Mouse (Mus musculus) 3T3-L1 (cell line): ENCODE data around the gene Trim43b.
"Not testable (repeated sequence)": the region's sequence is repeated elsewhere in the genome, so short reads cannot be mapped to it uniquely, and the experiment has no call there.

Experiments
- DNase-seq: peaks from one replicate; pipeline ENCODE4 v3.0.0-alpha.2; 2015; ENCODE audit warnings: low read depth, low spot score

The Trim43b gene

GRCm38 (mm10) chr9:89092735-89093134 lies at the start of gene Trim43b:
TSS of gene Trim43b (minus strand) at chr9:89092835.
- not testable (repeated sequence) for DNase-seq

GRCm38 (mm10) chr9:89104576-89104975 lies 11.9 kb upstream of the Trim43b start:
- DNase-seq = peak; percentile 60

- DNase-seq = not testable (repeated sequence)
Observed at GRCm38 (mm10) chr9:89086746-89087145, 5.9 kb downstream of the Trim43b start.

- DNase-seq = not testable (repeated sequence)
Observed at GRCm38 (mm10) chr9:89079637-89080036, 13.0 kb downstream of the Trim43b start.

DNA sequence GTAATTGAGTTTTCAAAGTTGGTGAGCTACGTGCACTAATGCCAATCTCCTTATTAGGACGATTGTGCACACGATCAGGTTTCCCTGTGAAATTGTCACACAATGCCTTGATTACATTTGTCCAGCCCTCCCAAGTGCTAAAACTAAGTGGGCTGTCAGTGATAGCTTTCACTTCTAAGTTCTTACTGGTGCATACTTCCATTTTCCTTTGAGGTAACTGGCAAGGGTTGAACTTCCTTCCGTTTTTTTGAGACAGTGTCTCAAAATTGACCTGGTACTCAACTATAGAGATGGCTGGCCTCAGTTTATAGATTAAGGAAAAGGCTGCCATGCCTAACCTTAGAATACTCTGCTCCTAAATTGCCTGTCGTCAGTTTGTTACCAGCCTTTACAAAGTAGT lies 16.1 kb downstream of the Trim43b start:
- not testable (repeated sequence) for DNase-seq

- not testable (repeated sequence) for DNase-seq
Observed at GRCm38 (mm10) chr9:89067143-89067501, 25.5 kb downstream of the Trim43b start.

DNA sequence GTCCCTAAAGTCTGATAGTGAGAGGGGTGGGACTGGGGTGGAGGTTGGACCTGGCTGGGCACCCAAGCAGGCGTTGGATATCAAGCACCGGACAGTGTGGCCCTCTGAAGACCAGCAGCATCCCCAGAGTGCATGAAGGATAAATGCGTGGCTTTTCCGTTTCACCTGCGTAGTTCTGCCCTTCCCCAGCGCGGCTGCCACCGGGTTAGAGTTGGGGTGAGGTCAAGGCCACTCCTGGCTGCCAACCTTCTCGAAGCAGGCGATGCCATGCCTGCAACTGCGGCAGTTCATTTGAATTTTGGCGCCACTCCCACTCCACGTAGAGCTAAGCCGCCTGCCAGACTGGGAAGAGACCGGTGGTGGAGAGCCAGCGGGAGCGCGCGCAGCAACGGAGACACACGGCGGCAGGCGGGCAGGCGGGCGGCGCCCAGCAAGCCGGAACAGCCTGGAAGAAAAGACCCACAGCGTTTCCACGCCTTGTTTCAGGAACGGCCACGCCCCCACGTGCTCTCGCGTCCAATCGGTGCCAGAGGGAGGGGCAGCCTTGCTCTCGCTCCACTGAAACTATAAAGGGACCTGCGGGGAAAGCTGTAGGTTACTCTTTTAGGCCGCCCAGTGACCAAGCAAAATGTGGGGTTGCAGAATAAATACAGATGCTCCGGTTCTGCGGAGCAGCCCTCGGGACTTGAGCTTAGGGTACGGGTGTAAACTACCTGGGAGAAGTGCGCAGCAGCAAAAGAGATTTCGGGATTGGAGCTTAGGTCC lies 26.1 kb downstream of the Trim43b start:
- DNase-seq = peak; percentile 23
